In genomic region chr19:36609229-36609628, GRCm38 (mm10) we compare ENCODE assay signal across 14 mouse cellular contexts. TPM values are rescaled to one million over a fixed set of nuclear protein-coding genes. Genes with fewer than 3 reads are reported as not detected.
A peak's percentile ranks its signal among the peaks of the same experiment; 100 is the strongest.
DNase-seq lines count a peak whose midpoint lies in the region; TF ChIP-seq lines count a peak whose summit lies in the region.
"Had no signal": no experiment of that assay in that cellular context is flagged by ENCODE, and none has a peak within 500 bp of the region (broad histone marks: within the 10 kb centered on the region; RNA-seq: fewer than 3 reads in every experiment).

No protein-coding gene starts in this region.

- peak; percentile 72 for TF ChIP-seq CTCF in layer of hippocampus, adult 2 months (conservative IDR thresholded peaks at IDR 0.05)
- 0 out of 2 replicates have a peak, but pooled peaks have one; percentile 27 for TF ChIP-seq CTCF in cortical plate, adult 2 months (IDR thresholded peaks at IDR 0.05; ENCODE audit: extremely low read depth, insufficient read depth, low read length)

- DNase-seq in cerebellum, postnatal 14 days = peak; percentile 12 to 14
- no peak for DNase-seq in cerebellum, adult 9-11 months
- peak in 1 of 2 experiments; percentile 17 for DNase-seq in layer of hippocampus, adult 2 months (ENCODE audit: low spot score in 2 of 2)
- no peak for DNase-seq in layer of hippocampus, postnatal 36 days
- DNase-seq in A20 (ENCODE audit: low read depth, low spot score) = peak; percentile 56
- DNase-seq in ovary, adult 18-20 months (ENCODE audit: low spot score) = no peak
- DNase-seq in adrenal gland, adult 18-20 months (ENCODE audit: low spot score in 2 of 2) = no peak
- DNase-seq: adrenal gland, adult 2 months; heart, adult 18-20 months had no signal

- no peak overlapping the region for H3K27ac ChIP-seq in layer of hippocampus, adult 2 months
- H3K27ac ChIP-seq in cortical plate, adult 2 months (ENCODE audit: insufficient read depth, low read length) = no peak overlapping the region
- H3K27ac ChIP-seq: forebrain, embryonic 13.5 days; hindbrain, embryonic 15.5 days; limb, embryonic 15.5 days; midbrain, embryonic 12.5 days had no signal

- no peak overlapping the region for H3K4me3 ChIP-seq in layer of hippocampus, adult 2 months
- H3K4me3 ChIP-seq in cortical plate, adult 2 months (ENCODE audit: insufficient read depth, low read length) = no peak overlapping the region
- H3K4me3 ChIP-seq: forebrain, embryonic 13.5 days; hindbrain, embryonic 15.5 days; limb, embryonic 15.5 days; midbrain, embryonic 12.5 days had no signal

- H3K4me1 ChIP-seq in cortical plate, adult 2 months (ENCODE audit: control insufficient read depth, insufficient read depth, low read length) = no peaks in the 10 kb centered on the region
- H3K4me1 ChIP-seq: forebrain, embryonic 13.5 days; hindbrain, embryonic 15.5 days; limb, embryonic 15.5 days; midbrain, embryonic 12.5 days had no signal

- TF ChIP-seq POLR2A in cortical plate, adult 2 months (IDR thresholded peaks at IDR 0.05; ENCODE audit: extremely low read depth, insufficient read depth, low read length) = no peak

RNA-seq across cellular contexts. Expression of gene Hectd2, which starts 54.8 kb away (rescaled TPM):
- total RNA-seq in layer of hippocampus, adult 2 months (2021) = 10 to 100 TPM; 42.7 to 45.3 TPM
- total RNA-seq in layer of hippocampus, postnatal 36 days (2021) = 10 to 100 TPM; 40.3 to 49.3 TPM
- polyA plus RNA-seq in cortical plate, adult 2 months (2012; rRNA removed) = 12.8 and 15.0 TPM in 2 replicates
- 1 to 10 TPM; 1.4 to 2.7 TPM for total RNA-seq in adrenal gland, adult 18-20 months (2021)

Comparison
In these comparisons a context has a peak if more than half of its experiments do, and no peak if none do; other contexts are left out.
1. DNase-seq: peak in cerebellum, postnatal 14 days (2 of 2) and A20 (single experiment); none in cerebellum, adult 9-11 months (single experiment), layer of hippocampus, postnatal 36 days (0 of 2), ovary, adult 18-20 months (single experiment) and adrenal gland, adult 18-20 months (0 of 2).
2. RNA of gene Hectd2, which starts 54.8 kb away (total RNA-seq): 40.3 to 49.3 TPM in layer of hippocampus, postnatal 36 days and 42.7 to 45.3 TPM in layer of hippocampus, adult 2 months; 1.4 to 2.7 TPM in adrenal gland, adult 18-20 months; every median in the first group is over 10 times any median in the second.